Mouse (Mus musculus) monocyte, adult 2 months (primary cell): ENCODE data around the gene Vdac1.

ENCODE experiments used
- DNase-seq, 2 experiments: peaks; one replicate each; pipeline ENCODE4 v3.0.0; 2022; ENCODE audit warnings: low spot score in 2 of 2, low read depth in 1 of 2

Vdac1 gene

DNA sequence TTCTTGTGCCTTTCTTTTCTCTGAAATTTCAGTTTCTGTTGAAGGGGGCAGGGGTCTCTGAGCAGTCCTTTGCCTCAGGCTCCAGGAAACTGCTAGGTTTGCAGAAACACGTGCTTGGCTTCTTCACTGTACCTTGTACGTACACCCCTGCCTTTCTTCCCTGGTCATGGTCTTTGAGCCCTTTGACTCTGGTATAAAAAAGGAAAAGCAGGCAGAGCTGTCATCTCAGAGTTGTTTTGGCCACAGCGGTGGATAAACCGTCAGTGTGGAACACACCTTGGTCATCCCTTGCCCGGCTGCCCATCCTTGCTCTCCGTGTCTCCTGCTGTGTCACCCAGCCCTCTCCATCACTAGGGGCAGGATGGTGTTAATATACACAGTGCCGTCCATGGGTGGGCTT lies 59.2 kb downstream of the Vdac1 start:
- no peak for DNase-seq

DNA sequence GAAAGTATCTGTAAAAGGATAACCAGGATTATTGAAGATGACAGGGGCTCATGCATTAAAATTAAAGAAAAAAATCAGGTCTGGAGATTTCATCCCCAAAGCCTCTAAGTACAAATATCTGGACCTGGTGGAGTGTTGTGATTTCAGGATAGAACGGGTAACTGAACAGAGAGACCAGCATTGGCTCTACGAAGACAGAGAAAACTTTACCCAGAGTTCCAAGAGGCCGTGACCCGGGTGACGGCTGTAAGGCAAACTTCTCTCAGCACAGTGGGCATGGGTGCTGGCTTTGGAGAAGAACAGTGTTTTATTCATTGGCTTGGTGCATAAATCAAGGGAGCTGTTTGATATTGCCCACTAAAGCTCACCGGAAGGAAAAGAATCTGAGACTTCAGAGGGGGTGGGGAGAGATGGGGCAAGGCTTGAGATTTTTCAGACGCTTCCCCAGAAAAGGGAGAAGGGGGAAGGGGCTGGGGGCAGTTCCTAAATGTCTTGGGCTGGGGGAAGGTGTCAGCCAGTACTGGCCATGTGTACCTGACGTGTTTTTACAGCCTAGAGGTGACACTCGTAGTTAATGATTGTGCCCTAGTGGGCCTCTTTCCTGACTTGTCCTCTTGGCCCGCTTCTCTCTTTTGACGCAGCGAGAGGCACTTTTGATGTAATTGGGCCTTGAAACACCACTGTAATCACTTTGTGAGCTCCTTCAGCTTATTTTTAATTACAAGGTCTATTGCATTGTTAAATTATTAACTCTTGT lies 59.8 kb downstream of the Vdac1 start:
- no peak for DNase-seq

DNA sequence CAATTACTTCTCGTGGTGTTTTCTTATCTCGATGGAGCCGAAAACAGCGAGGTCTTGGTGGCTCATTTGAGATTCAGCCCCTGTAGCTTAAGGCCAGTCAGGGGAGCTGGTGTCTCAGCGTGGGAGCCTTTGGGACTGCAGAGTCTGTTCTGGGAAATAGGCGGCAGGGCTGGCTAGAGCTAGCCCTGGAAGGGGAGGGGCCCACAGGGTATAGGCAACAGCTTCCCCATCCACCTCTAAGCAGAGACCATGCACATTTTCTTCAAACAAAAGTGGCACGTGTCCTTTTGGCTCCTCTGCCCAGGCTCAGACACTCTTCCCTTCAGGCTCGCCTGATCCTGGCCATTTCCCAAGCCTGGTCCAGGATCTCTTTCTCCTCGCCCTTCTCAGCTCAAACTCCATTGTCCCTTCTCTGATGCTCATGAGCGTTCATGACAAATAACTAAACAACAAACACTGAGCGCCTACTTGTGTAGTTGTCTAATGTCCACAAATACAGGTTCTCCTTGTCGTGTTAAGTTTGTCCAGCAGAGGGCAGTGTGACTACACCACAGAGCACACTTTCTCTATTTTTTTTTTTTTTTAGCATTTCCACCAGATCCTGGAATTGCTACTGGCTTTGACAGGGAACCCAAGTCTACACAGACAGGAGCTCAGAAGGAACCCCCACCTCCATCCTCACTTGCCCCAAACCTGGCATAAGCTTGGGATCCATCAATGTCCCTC lies 60.6 kb downstream of the Vdac1 start:
- no peak for DNase-seq

DNA sequence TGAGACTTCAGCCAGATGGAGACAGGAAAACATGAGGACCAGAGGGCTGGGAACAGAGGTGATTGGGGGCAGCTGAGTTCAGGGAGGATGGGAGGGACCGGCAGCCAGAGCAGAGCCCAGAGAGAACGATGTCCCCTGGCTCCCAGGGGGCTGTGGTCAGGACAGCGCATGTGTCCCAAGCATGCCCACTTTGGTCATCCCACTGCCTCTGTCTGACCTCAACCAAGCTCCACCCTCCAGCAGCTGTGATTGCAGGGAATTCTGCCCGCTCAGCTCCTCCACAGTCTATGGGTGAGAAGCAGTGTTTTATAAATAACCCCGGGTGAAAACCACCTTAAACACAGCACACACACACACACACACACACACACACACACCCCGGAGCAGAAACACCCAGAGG lies 68.8 kb downstream of the Vdac1 start:
- DNase-seq = no peak

DNA sequence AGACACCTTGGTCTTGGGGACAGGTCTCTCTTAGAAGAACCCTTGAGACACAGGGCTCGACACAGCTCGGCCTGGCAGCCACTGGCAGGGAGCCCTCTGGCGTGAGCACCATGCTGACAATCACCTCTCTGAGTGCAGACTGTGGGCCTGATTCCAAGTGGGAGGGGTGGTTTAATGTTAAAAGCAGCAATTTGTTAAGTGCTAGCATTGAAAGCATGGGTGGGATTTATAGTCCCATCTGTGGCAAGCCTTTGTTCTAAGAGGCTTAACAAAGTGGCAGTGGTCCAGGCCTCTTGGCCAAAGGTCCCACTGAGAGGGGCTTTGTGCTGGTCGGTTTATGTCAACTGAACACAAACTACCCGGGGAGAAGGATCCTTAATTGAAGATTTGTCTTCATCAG lies 70.9 kb downstream of the Vdac1 start:
- no peak for DNase-seq

DNA sequence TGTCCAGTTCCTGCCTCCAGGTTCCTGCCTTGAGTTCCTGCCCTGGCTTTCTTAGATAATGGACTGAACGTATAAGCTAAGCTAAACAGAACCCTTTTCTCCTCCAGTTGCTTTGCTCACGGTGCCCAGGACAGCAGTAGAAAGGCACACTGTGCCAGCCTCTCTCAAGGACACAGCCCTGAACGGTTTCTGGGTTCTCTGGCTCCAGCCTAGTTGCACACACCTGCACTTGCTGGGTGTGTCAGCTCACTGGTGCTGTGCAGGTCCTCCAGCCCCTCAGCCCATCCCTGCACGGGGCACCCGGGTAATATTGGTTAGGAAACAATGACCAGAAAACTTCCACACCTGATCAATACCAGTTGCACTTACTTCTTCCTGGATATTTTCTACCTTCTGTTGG lies 71.5 kb downstream of the Vdac1 start:
- DNase-seq = no peak

DNA sequence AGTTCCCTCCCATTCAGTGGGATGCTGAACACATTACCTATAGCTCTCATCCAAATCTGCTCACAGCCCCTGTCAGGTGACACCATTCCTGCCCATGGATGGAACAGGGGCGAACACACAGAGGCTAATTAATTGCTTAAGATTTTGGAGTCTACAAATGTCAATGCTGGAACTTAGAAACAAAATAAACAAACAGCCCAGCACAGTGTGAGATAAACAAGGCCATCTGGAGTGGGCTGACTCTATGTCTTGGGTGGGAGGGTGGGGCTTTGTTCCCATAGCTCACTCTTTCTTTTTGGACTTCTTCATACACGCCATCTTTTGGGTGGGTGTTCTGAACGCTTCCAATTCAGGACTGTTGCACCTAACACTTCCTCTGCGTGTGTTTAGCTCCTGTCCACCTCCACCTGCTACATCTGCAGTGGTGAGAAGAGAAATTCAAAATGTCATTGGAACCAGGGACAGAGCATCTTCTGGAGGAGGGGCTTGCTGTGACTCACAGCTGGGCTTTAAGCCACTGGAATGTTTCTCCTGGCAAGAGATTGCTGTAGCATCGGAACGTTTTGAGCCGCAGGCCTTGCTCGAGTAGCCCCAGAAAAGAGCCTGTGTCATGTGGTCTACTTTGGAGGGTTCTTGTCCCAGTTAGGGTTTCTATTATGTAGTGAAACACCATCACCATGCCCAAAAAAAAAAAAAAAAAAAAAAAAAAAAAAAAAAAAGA lies 72.6 kb downstream of the Vdac1 start:
- no peak for DNase-seq

DNA sequence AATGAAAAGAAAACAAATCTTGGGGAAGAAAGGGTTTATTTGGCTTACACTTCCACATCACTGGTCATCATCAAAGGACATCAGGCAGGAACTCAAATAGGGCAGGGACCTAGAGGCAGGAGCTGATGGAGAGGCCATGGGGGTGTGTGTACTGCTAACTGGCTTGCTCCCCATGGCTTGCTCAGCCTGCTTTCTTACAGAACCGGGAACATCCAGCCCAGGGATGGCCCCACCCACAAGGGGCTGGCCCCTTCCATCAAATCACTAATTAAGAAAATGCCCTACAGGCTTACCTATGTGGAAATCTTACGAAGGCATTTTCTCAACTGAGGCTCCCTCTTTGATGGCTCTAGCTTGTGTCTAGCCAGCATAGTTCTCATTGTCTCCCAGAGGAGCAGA lies 73.1 kb downstream of the Vdac1 start:
- DNase-seq = no peak

DNA sequence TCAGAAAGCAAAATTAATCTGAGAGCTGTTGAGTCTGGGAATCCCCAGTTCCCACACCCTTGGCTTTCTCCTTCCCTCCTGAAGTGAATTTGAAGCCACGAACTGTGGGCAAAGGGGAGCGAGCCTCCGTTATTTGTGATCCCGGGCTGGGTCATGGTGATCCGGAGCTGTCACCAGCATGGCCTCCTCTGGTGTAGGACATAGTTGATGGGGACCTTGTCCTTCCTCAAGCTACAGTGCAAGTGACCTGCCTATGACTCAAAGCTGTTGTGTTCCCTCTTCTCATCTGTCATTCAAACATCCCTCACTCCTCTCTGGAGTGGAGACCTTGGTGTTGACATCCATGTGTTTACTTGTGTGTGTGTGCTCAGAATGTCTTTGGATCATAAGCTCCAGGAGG lies 74.8 kb downstream of the Vdac1 start:
- no peak for DNase-seq

DNA sequence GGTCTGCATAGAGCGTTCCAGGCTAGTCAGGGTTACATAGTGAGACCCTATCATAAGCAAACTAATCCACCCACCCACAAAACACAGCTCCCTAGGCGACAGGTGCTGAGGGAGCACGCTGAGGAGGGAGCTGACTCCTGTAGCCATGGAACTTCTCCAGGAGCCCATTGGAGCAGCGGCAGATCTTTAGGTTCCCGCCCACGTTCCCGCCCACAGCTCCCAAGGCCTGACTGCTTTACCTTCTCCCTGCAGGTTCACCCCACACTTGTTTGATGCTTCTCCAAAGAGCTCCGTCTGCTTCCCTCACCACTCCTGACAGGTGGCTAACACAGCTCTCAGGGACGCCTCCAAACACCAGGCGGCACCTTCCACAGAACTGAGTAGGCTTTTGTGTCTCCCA lies 76.5 kb downstream of the Vdac1 start:
- DNase-seq = no peak
